Mouse (Mus musculus) right cerebral cortex, adult 2 months (tissue): ENCODE results near the gene Edaradd.

ENCODE experiments used
- DNase-seq, 2 experiments: peaks; one replicate each; pipeline ENCODE4 v3.0.0; 2021 to 2022; ENCODE audit warnings: low spot score in 2 of 2

Gene Edaradd

DNA sequence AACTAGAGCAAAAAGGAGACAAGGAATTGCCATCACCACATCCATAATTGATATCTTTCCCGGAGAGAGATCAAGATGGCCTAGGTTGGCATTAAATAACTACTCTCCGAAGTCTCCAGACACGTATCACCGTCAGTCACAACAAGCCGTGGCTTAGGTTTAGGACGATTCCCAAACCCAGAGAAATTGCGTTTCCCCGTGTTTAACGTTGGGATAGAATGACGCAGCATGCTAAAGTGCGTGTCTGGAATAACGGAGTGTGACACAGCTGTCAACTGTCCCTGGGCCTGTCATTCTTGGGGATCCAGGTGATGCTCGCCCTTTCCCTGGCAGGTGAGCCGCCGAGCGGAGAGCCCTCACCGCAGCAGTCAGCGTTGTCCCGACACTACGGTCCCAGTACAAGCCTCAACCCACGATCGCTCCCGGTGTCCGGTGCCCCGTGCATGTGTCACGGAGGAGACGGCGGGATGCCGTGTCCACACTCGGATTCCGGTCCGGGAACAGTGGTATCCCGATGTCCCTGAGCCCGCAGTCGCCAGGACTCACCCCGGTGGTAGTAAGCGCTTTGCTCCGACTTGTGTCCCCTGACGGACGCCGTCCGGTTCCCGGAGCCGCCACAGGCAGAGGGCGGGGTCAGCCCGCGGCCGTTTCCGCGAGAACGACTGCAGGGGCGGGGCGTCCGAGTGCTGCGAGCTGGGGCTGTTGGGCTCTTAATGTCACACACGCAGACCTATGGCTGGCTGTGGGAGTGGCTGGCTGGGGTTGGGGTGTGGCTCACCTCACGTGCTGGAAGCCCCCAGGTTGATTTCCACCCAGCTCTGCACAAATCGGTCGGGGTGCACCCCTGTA lies 59.1 kb downstream of the Edaradd start:
- peak; percentile 85 to 87 for DNase-seq

DNA sequence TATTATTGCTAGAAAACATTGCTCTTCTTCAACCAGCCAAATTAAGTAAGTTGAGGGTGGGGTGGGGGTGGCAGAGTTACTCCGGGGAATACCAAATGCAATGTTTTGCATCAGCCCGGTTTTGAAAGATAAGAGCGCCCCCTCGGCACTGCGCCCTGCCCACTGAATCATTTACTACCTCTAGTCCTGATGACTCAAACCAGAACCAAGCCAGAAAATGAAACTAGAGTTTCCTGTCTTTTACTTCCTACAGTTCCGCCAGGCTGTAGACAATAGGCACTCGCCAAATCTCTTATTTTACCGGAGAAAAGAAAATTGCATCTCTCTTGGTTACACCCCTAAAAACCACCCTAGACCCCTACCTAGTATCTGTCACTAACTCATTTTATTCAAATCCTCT lies 59.8 kb downstream of the Edaradd start:
- peak; percentile 72 to 75 for DNase-seq

DNA sequence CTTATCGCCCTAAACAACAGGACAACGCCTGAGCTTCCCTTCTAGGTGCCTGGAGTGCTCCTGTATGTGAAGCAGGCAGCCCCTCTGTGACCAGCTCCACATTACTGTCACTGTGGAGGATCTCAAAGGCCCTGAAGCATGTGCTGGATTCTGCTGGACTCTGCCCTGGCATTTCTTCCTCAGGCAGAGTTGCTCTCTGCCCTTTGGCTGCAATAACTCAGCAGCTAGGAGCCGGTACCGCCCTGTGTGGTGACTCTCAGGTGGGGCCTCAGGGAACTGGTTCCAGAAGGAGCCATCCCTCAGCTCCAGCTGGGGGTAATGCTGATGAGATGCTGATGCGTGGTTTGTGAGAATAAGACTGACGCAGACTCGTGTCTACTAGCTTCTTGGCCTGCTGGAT lies 63.5 kb downstream of the Edaradd start:
- DNase-seq, result no peak

DNA sequence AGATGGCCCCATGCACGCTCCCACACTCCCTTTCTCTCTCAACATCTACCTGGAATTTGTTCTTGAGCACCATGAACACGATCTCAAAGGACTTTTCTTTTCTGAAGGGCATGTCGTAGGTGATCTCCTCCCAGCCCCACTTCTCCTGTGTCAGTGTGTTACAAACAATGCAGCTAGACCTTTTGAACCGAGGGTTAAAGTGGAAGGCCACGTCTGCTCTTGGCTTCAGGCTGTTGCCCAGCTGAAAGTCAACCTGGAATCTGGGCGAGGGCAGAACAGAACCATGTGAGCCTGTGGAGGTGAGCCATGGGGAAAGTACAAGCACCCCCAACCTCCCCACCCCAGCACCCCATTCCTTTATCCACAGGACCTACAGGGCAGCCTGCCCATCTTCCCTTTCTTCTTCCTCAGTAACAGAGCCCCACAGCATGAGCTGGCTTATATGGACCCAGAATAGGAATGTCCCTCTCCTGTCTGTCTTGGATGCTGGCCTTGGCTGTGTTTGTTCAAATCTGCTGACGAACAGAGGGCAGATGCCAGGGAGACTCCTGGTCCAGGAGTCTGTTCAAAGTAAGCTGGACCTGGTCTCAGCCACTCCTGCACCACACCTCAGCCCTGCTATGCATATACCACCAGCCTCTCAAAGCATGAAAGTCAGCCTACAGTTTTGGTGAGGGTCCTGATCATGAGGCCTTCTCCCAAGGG lies 65.4 kb downstream of the Edaradd start:
- no peak for DNase-seq

DNA sequence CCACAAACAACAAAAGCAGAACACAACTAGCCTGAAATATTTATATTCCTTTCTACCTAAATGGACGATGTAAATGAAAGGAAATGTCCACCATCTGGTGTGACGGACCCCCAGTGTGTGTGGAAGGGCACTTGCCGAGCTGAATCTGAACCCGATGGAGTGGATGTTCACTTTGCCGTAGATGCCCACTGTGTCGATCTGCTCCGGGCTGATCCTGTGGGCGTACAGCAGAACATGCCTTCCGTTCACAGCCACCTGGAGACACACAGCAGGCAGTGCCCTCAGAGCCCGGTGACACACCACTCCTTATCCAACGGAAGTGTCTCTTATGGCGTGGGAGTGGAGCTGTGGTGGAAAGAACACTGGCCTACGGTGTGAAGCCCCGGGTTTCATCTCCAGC lies 67.1 kb downstream of the Edaradd start:
- no peak for DNase-seq

DNA sequence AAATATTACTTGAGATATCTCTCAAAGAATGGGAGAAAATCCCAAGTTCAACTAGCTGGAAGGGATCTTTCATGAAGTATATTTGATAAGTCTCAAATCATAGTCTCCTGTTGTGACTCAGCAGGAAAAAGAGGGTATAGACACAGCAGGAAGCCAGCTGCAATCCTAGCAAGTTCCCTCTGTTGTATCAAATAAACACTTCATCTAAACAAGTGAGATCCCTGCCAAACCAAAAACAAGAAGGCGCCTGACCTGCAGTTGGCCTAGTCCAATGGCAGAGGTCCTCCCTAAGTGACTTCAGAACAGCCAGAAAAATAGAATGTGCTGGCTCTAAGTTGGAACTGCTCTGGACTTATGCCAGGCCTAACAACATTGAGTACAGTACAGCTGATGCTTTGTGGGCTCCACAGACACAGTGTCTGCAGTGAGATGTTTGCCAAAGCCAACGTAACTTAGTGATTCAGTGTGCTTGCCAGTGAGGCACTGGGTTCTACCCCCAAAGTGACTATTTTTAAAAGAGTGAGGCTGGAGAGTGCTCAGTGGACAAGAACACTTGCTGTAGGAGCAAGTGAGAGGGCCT lies 78.1 kb downstream of the Edaradd start:
- peak; percentile 41 to 47 for DNase-seq

DNA sequence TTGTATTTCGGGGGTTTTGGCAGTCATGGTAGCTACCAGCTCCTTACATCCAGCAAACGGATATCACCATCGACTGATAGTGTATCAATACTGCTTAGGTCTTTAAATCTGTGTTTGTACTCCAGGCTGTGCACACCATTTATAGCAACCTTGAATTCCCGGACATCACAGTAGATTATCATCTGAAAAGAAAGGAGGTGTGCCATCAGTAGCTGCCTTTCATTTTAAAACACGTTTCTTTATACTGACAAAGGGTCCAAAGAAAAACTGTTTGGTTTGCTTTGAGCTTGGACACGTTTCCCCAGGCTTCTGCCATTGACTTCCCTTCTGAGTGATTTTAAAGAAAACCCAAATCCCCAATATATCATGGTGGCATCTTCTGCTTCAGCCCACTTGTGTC lies 79.4 kb downstream of the Edaradd start:
- no peak for DNase-seq

DNA sequence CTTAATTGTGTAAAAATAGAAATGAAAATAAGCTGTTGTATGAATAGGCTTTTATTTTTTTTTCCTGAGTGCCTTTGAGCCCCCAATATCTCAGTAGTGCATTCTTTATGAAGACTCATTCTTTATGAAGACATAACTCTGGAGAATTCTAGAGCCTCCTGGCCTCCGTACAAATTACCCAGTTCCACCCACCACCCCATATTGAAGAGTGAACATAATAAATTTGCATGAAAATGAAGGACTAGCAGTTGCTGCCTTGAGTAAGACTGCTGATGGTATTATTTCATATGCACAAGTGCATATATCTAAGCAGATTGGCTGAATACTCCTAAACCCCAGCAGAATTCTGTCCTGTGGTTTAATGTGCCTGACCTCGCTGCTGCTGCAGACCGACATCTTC lies 80.7 kb downstream of the Edaradd start:
- no peak for DNase-seq

DNA sequence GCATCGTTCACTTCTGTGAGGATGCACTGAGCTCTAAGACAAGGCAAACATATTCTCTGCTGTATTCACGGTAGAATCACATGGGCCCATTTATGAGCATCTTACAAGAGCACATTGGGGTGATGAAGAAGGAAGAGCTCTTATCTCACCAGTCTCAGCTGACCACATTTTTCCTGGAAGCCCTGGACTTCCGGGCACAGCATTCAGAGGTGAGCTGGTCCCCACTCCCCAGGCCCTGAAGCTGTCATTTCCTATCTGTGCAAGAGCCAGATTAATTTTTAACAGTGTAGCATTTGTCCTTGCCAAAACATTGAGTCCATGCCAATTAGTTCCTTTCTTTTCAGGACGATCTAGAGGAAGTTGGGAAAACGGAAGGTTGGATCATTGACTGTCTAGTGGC lies 86.4 kb downstream of the Edaradd start:
- no peak for DNase-seq

DNA sequence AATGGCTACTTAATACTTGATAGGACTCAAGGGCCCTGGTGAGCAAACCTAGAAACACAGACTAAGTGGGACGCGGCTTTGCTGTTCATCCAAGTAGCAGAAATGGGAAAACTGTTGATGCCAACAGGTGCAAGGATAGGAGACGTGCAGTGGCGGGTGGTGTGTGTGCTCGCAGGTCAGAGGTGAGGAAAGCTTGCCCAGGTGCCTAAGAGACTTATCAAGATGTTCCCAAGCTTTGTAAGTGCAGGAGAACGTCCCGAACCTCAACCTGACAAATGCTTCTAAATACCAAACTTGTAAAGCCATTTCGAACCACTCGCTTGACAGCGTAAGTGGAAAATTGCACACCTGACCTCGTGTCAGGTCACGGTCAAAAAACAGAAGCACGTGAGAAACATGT lies 91.7 kb downstream of the Edaradd start:
- no peak for DNase-seq
